Mouse (Mus musculus) c-Kit-positive CD71-positive TER-119-negative erythroid progenitor cells, embryonic 14.5 days (primary cell): Measurements from ENCODE around the gene Rac3.
"Not testable (repeated sequence)": the region's sequence is repeated elsewhere in the genome, so short reads cannot be mapped to it uniquely, and the experiment has no call there.

Source experiments
- DNase-seq: peaks from one replicate; pipeline ENCODE4 v3.0.0-alpha.2; 2013; ENCODE audit warnings: low read depth

Gene Rac3

DNA sequence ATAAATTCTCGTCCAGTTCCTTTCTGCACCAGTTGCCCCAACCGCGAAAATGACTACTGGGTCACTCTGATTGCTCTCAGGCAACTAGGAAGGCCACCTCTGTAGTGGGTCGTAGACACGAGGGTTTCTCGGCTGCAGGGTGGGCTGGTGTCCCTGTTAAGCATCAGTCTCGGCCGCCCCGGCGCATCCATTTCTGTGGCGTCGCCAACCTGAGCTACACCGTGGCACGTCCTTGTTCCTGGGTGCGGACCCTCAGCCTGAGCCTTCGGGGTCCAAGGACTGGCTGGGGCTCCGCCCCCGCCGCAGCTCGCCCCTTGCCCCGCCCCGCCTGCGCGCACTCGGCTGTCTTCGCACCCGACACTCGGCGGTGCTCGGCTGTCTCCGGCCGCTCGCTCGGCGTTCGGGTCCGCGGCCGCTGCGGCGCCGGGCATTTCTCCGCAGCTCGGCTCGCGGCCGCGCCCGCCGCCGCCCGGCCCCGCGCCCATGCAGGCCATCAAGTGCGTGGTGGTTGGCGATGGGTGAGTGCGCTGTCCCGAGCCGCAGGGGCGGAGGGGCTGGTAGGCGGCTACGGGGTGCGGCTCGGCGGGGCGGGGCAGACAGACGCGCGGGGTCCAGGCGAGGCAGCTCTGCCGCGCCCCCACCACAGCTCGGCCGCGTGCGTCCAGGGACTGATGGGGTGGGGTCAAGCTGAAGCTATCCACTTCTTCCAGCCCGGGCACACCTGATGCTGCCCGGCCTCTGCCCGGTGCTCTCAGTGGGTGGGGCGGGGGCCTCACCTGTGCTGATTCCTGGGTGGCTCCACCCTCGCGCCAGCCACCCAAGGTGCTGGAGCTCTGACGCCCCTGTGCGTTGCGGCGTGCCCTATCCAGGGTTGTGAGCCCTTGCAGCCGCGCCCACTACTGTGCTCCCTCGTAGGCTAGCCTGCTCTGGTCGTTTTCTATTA lies at the start of gene Rac3:
Gene Rac3 (plus strand): TSS at position 347 of the 943 bp plus-strand sequence.
- DNase-seq, result no peak

- DNase-seq, result peak; percentile 94
Observed at GRCm38 (mm10) chr11:120672687-120673593, 48.3 kb upstream of the Rac3 start, which contains the start of gene Aspscr1. Gene Aspscr1 (plus strand): TSS chr11:120672973.

DNA sequence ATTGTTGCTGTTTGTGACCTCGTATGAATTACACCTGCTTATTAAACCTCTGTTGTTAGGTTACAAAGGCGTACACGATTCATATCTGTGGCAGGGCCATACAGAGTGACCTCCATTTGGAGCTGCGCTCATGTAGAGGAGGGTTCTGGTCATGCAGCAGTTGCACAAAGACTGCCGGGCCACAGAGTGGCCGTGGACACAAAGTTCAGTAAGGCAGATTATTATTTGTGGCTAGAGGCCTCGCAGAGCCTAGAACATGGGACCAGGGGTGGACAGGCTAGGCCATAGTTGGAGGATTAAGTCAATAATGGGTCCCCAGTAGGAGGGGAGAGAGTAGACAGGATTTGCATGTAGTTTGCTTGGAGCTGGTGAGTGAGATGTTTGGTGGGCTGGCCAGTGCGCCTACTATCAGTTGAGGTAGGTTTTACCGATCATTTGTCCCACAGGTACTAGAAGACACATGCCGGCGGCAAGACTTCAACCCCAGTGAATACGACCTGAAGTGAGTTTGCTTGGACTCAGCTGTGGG lies 47.6 kb upstream of the Rac3 start:
- no peak for DNase-seq

DNA sequence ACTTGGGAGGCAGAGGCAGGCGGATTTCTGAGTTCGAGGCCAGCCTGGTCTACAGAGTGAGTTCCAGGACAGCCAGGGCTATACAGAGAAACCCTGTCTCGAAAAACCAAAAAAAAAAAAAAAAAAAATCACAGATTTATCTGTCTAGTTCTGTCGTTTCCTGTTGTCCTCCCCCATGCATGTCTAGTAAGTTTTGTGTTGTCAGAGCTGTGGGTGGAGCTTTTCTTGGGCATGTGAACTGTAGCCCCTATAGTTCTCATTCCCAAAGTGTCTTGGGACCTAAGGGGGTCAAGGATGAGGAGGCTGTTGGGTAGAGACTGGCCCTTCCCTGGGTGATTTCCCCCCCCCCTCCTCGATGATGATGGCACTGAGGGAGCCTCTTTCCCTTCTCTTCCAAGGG lies 45.4 kb upstream of the Rac3 start:
- DNase-seq, result not testable (repeated sequence)

- DNase-seq, result no peak
Observed at GRCm38 (mm10) chr11:120676951-120677350, 44.3 kb upstream of the Rac3 start.

GRCm38 (mm10) chr11:120679909-120680308 lies 41.4 kb upstream of the Rac3 start:
- DNase-seq, result no peak

DNA sequence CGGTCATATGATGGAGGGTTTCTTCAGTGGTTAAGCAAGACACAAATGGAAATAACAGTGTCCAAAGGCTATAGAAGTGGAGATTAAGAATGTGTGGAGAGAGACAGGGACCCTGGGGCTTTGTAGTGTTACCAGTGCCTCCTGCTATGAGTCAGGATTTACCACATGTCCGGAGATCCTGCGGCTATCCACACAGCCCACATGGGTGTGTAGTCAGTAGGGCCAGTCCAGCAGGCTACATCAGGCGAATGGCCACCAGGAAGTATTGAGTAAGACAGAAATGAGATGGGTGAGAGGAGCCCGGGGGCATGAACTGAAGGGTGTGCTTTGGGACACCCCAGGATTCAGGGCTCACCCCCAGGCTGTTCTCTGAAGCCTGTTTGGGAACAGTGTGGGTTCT lies 38.6 kb upstream of the Rac3 start:
- no peak for DNase-seq

DNA sequence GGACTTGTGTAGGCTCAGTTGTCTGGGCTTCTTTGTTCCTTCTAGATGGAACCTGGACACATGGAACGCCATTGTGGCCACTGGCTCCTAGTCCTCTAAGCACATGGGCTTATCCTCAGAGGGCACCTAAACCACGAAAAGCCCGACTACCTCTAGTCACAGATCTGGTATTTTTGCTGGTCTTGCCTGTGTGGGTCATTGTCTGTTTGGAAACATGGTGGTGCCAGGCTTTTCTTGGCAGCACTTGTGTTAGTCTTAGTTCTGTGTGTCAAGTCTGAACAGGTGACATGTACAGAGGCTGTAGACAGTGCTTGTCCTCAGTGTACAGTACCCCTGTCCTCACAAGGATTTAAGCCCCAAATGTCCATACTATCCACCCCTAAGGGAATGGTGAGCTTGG lies 37.7 kb upstream of the Rac3 start:
- no peak for DNase-seq

DNA sequence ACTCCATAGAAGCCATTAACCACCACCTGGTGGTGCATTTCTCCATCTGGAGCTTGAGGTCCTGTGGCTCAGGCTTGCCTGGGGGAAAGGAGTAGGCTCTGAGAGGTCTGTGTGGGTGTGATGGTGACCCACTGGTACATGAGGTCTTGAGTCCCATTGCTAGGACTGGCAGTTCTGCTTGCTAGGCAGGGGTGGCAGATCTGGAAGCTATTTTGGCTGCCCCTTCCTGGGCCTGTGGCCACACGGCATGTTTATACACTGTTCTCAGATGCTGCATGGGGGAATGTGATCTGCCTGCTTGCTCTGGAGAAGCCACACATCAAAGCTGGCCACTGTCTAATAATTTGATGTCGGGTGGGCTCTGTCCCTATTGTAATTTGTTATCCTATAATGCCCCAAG lies 37.2 kb upstream of the Rac3 start:
- no peak for DNase-seq

DNA sequence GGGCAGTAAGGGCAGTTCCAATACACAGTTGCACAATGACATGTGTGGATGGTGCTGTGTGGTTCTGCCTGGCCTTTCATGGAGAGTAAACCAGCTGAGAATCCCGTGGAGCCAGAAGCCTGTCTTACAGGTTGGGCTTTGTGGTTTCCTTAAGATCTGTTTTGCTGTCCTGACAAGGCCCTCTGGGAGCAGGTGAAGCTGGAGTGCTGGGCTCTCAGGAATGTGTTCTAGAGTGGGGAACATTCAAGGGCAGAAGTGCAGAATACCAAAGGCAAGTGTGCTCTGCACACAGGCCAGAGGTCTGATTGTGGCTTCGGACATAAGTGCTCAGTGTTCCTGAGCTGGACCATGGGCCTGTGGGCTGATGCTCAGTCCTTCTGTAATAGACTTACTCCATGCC lies 36.6 kb upstream of the Rac3 start:
- no peak for DNase-seq

DNA sequence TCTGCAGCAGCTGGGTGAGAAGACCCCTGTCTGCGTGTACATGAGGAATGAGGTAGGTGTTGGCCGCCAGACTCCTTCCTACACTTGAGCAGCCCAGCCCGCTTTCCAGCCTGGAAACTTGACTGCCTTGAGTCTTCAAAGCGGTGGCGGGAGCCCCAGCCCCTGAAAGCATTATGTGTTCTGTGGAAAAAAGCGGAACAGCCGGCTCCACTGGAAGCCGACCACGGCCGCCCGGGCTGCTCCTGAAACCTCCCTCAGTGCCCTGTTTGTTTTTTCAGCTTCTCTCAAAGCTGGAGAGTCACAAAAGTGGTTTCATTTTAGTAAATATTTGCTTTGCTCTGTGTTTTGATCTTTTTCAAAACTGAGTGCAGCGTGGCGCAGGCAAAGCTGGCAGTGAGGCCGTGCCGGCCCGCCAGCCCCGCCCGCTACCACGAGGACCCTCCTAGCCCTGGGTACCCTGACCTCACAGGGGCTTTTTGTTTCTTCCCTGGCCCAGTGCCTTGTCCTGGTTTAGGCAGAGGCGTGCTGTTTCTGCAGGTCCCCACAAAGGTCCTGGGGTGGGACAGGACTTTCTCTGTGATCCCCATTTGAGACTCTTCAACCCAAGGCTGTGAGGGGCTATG lies 34.5 kb upstream of the Rac3 start:
- no peak for DNase-seq

GRCm38 (mm10) chr11:120689365-120689764 lies 31.9 kb upstream of the Rac3 start:
- no peak for DNase-seq

DNA sequence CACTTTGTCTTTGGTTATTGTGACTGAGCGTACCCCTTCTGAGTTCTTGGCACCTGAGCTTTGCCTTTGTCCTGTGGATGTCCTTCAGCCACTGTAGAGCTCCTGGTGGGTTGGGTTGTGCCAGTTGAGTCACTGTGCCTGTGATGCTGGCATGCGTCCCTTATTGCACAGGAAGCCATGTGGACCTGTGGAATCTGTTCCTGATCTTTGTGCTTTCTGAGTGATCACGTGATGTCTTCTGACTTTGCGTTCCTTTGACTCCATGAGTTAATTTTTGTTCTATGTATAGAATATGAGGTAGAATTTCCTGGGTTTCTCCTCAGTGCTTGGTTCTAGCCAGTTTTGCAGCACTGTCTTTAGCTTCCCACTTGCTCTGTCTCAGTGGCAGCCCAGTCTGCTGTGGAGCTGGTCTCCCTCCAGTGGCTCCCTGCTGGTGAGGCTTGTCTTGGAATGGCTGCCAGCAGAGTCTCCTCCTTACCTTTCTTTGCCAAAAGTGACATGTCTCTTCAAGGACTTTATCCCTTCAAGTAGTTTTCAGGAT lies 28.7 kb upstream of the Rac3 start:
- DNase-seq, result no peak

- no peak for DNase-seq
Observed at GRCm38 (mm10) chr11:120693461-120693860, 27.8 kb upstream of the Rac3 start.

GRCm38 (mm10) chr11:120695184-120695583 lies 26.1 kb upstream of the Rac3 start:
- no peak for DNase-seq

DNA sequence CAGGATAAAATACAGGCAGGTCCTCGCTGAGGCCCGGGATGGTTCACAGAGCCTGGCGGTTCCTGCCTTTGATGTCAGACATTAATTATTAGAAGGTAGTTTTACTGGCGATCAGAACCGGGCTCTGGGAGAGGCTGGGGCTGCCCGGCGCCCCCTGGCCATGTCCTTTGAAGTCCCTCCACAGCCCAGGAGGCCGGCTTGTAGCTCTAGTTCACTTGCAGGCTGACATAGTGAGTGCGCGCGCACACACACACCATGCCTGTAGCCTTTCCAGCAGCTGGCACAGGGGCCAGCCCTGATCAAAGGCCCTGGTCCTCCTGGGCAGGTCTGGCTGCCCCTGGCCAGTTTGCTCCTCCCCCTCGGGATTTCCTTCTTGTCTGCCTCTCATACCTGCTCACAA lies 25.6 kb upstream of the Rac3 start:
- DNase-seq, result no peak

DNA sequence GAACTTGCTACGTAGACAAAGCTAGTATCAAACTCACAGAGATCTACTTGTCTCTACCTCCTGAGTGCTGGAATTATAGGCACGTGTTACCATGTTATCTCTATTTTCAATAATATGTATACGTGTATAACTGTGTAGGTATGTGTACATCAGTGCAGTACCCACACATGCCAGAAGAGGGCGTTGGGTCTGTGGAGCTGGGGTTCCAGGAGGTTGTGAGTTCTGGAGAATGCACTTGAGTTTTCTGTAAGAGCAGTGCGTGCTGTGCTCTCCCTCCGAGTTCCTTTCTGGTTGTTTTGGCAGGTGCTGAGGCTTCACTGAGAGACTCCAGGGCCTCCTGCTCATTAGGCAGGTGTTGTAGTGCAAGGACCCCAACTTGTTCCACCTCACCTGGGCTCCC lies 24.7 kb upstream of the Rac3 start:
- no peak for DNase-seq

DNA sequence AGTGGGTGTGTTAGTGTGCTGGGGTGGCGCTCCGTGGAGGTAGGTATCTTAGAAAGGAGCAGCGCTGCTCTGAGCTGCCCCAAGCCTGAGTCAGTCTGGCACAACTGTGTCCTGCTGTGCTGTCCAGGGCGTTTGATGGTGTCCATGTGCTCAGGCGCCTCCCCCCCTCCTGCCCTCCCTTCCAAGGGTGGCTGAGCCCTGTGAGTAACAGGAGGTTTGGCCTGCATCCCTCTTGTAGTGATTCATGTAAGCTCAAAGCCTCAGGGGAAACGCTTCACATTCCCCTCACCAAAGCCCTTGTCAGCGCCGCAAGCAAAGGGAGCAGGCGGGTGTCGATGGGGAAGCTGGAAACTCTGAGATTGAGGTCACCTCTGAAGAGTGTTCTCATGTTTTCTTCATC lies 23.5 kb upstream of the Rac3 start:
- no peak for DNase-seq

DNA sequence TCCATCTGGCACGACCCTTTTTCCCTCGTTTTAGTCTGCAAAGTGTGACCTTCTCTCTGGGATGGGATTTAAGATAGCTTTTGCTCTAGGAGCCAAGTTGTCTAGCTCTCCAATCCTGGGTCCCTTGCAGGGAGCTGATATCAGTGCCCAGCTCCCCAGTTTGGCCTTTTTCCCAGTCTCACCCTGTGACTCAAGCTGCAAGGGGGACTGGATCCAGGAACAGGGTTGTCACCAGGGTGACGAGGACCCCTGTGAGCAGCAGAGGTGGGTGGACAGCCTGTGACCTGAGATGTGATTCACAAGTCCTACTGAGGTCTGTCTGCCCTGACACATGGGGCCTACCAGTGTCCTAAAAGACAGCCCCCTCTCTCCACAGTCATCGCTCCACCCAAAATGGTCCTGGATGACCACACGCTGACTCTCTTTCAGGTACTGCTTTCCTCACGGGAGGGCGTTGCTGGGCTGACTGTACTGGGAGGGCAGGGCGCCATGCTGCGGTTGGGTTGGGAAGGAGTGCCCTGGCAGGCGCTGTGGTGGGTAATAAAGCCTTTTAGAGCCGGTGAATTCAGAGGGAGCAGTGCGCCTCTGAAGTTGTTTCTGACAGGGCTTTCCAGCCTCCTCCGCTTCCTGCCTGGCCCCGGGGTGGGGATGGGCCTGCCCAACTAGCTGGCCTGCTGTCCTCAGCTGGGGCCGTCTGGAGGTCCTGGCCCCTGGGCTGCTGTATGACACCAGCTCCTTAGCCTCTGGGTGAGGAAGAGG lies 17.4 kb upstream of the Rac3 start:
- DNase-seq, result no peak

DNA sequence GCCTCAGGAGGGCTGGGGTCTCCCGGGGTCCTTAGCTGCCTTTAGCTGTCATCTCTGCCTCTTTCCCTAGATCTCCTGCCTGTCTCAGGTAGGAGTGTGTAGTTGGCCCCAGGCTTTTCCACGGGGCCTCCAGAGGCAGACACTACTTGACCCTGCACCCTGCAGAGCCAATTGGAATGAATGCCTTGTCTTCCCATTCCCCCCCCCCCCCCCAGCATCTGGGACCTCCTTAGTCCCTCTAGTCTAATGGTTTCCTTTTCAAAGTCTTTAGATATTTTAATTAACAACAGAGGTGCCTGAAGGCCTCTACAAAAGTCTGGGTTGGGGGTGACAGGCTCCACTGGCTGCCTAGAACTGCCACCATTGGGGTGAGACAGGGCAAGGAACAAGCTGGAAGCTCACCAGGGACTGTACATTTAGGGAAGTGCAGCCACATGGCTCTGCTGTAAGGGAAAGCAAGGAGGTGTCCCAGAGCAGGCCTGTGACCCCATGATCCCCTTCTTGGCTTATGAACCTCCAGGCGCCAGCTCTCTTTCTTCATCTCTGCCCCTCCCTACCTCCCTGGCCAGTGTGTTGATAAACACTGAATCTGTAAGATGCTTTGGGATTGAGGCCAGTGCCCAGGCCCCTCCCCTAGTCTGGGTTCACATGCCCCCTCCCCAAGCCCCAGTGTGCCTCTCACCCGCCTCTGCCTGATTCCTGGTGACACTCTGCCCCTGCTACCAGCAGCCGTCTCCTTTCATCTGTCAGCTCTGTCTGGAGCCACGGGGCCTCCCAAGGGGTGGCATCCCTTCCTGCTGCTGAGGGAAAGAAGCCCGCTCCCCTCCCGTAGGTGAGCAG lies 16.6 kb upstream of the Rac3 start:
- DNase-seq, result no peak
